Mouse (Mus musculus): Measurements from ENCODE around the gene 5730596B20Rik. TPM values are rescaled to one million over a fixed set of nuclear protein-coding genes. Genes with fewer than 3 reads are reported as not detected.
A peak's percentile ranks its signal among the peaks of the same experiment; 100 is the strongest.

5730596B20Rik gene
- polyA plus RNA-seq, 2 experiments: 0.29 to 0.44 TPM

DNA sequence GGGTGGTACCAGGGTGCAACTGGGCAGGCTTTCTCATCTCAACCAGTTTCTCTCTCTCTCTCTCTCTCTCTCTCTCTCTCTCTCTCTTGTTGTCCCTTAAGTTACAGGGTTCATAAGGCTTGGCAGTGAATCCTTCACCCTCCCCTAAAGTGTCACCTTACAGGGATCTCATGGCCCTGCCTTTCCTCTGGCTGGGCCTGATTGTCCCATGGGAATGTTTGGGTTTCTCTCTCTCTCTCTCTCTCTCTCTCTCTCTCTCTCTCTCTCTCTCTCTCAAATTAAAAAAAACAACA is 30.3 kb downstream of the 5730596B20Rik start:
- ATAC-seq (ENCODE audit: low FRiP score, low read depth): no peak
- Histone ChIP-seq H3K9ac (ENCODE audit: low read depth, low read length, severe bottlenecking) (no peak overlapping the region), H3K4me1 (ENCODE audit: control insufficient read depth, insufficient read depth, low read length) (peaks cover 64% of the 10 kb centered on the region), H3K9me3 (ENCODE audit: control insufficient read depth, low read length) (no peaks in the 10 kb centered on the region), H3K27ac (replicated peaks; ENCODE audit: low read depth, low read length) (no peak overlapping the region), H3K27me3 (ENCODE audit: control insufficient read depth, insufficient read depth, low read length) (peaks cover 31% of the 10 kb centered on the region; the same call in 1 of the 2 replicates), H3K4me3 (replicated peaks; ENCODE audit: low read length) (no peak overlapping the region), H3K36me3 (ENCODE audit: control insufficient read depth, insufficient read depth, low read length) (peaks cover 35% of the 10 kb centered on the region), H3K4me2 (replicated peaks; ENCODE audit: low read depth, low read length, severe bottlenecking) (peak overlapping the region; percentile 75; the same call in 1 of the 2 replicates)
- TF ChIP-seq POLR2A (IDR thresholded peaks at IDR 0.05; ENCODE audit: borderline replicate concordance, extremely low read depth, insufficient read depth, insufficient read length): no peak
- no peak for DNase-seq (ENCODE audit: low spot score)

DNA sequence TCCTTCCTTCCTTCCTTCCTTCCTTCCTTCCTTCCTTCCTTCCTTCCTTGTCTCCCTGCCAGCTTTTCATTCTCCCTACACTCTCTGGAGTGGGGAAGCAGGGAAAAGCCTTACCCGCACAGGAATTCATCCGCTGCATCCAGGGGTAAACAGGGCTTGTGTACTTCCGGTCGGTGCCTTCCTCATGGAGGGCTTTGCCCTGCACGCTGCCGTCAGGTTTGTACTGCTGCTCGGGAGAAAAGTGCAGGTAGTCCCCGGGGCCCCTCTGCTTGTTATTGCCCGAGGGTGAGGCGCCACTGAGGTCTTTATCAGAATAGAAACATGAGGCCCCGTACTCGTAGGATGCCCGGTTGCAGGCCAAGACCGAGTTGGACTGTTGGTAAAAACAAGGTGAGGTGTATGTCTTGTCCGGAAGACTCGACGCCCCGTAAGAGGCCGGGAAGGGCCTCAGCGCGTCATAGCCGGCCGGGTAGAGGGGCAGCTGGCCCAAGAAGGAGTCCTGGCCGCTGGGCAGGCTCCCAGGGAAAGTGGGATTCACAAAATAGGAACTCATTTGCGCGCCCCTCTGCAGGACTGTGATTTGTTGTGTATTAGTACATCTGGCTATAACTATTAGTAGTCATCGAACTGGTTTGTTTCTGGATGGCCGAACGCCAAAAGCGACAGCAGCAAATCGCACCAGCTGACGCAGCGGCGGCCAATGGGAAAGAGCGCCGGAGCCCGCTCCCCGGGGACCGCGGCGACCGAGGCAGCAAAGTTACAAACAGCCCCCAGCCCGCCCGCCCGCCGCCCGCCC is 31.0 kb downstream of the 5730596B20Rik start, which contains the start of gene Hoxa6:
Gene Hoxa6, minus strand, starts transcription at position 651 of the 796 bp plus-strand sequence.
- Histone ChIP-seq H3K4me1 (ENCODE audit: control insufficient read depth, insufficient read depth, low read length) (peaks cover 62% of the 10 kb centered on the region), H3K36me3 (ENCODE audit: control insufficient read depth, insufficient read depth, low read length) (peaks cover 28% of the 10 kb centered on the region), H3K9me3 (ENCODE audit: control insufficient read depth, low read length) (no peaks in the 10 kb centered on the region), H3K4me2 (replicated peaks; ENCODE audit: low read depth, low read length, severe bottlenecking) (peak within 1 kb of the TSS; percentile 75), H3K4me3 (replicated peaks; ENCODE audit: low read length) (peak within 1 kb of the TSS; percentile 39), H3K27ac (replicated peaks; ENCODE audit: low read depth, low read length) (no peak within 1 kb of the TSS), H3K9ac (ENCODE audit: low read depth, low read length, severe bottlenecking) (peak within 1 kb of the TSS; percentile 52), H3K27me3 (ENCODE audit: control insufficient read depth, insufficient read depth, low read length) (peaks cover 26% of the 10 kb centered on the region; the same call in 1 of the 2 replicates)
- ATAC-seq (ENCODE audit: low FRiP score, low read depth) (no peak), DNase-seq (ENCODE audit: low spot score) (peak; percentile 51)
- WGBS: 5% methylated on average over 45 of the region's 47 CpGs
- no peak for TF ChIP-seq POLR2A (IDR thresholded peaks at IDR 0.05; ENCODE audit: borderline replicate concordance, extremely low read depth, insufficient read depth, insufficient read length)

DNA sequence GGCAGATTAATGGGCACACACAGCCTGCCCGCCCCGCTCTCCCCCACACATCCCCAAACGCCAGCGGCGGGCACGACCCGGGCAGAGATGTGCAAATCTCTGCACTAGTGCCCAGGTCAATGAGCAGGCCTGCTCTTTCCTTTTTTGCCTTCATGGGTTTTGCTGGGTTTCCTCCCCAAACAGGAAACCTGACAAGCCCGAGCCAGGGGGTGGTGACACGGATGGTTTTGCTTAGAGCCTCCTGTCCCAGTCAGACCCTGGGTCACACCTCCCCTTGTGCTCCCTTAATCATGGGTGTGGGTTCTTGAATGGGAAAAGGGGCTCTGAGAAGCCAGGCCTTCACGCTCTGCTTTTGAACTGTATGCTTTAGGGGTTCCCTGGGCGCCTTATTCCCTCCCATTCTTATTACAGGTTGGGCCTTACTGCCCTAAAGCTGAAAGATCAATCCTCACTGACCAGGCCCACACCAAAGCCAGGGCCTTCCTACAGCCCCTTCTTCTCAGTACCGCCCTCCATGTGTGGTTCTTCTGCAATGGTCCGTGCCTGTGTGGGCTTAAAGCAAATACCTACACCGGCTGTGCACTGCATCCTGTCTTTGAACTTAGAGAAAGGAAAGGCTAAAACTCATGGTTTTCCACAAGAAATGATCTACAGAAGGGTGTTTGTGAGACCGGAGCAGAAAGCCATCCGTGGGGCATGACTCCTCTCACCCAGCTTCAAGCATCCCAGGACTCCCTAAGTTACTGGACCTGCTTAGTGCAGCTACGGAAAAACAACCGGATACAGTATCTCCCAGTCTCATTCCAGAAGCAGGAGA is 31.8 kb downstream of the 5730596B20Rik start:
- H3K27ac ChIP-seq (replicated peaks; ENCODE audit: low read depth, low read length): no peak overlapping the region
- H3K4me1 ChIP-seq (ENCODE audit: control insufficient read depth, insufficient read depth, low read length): peaks cover 58% of the 10 kb centered on the region
- H3K9me3 ChIP-seq (ENCODE audit: control insufficient read depth, low read length): no peaks in the 10 kb centered on the region
- peak overlapping the region; percentile 75 for H3K4me2 ChIP-seq (replicated peaks; ENCODE audit: low read depth, low read length, severe bottlenecking)
- DNase-seq (ENCODE audit: low spot score): no peak
- TF ChIP-seq POLR2A (IDR thresholded peaks at IDR 0.05; ENCODE audit: borderline replicate concordance, extremely low read depth, insufficient read depth, insufficient read length): no peak
- peak overlapping the region; percentile 52 for H3K9ac ChIP-seq (ENCODE audit: low read depth, low read length, severe bottlenecking)
- peak overlapping the region; percentile 39 for H3K4me3 ChIP-seq (replicated peaks; ENCODE audit: low read length)
- WGBS: 13% methylated on average over 18 of the region's 18 CpGs
- no peak for ATAC-seq (ENCODE audit: low FRiP score, low read depth)
- peaks cover 21% of the 10 kb centered on the region; the same call in 1 of the 2 replicates for H3K36me3 ChIP-seq (ENCODE audit: control insufficient read depth, insufficient read depth, low read length)
- peaks cover 26% of the 10 kb centered on the region; the same call in 1 of the 2 replicates for H3K27me3 ChIP-seq (ENCODE audit: control insufficient read depth, insufficient read depth, low read length)

DNA sequence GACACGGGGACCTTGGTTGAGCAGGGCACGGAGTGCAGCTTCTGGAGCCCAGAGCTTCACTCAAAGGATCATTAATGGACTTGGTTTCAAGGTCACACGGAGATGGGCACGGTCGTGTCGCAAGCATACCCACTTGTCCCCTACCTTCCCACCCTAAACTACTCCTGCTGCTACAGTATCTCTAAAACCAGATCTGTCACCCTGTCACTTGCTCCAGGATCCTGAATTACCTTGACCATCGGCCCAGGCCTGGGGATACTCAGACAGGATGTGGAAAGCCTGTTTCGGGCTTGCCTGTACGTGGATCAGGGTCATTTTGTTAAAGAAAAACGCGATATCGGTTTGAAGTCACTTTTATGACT is 32.4 kb downstream of the 5730596B20Rik start:
- no peak overlapping the region for H3K27ac ChIP-seq (replicated peaks; ENCODE audit: low read depth, low read length)
- peak overlapping the region; percentile 52 for H3K9ac ChIP-seq (ENCODE audit: low read depth, low read length, severe bottlenecking)
- DNase-seq (ENCODE audit: low spot score) (no peak), ATAC-seq (ENCODE audit: low FRiP score, low read depth) (no peak)
- H3K4me3 ChIP-seq (replicated peaks; ENCODE audit: low read length): peak overlapping the region; percentile 39
- no peaks in the 10 kb centered on the region for H3K9me3 ChIP-seq (ENCODE audit: control insufficient read depth, low read length)
- peaks cover 18% of the 10 kb centered on the region; the same call in 1 of the 2 replicates for H3K36me3 ChIP-seq (ENCODE audit: control insufficient read depth, insufficient read depth, low read length)
- TF ChIP-seq POLR2A (IDR thresholded peaks at IDR 0.05; ENCODE audit: borderline replicate concordance, extremely low read depth, insufficient read depth, insufficient read length): no peak
- 24% methylated on average over 12 of the region's 12 CpGs for WGBS
- H3K27me3 ChIP-seq (ENCODE audit: control insufficient read depth, insufficient read depth, low read length): peaks cover 30% of the 10 kb centered on the region
- peaks cover 52% of the 10 kb centered on the region for H3K4me1 ChIP-seq (ENCODE audit: control insufficient read depth, insufficient read depth, low read length)
- peak overlapping the region; percentile 75 for H3K4me2 ChIP-seq (replicated peaks; ENCODE audit: low read depth, low read length, severe bottlenecking)

DNA sequence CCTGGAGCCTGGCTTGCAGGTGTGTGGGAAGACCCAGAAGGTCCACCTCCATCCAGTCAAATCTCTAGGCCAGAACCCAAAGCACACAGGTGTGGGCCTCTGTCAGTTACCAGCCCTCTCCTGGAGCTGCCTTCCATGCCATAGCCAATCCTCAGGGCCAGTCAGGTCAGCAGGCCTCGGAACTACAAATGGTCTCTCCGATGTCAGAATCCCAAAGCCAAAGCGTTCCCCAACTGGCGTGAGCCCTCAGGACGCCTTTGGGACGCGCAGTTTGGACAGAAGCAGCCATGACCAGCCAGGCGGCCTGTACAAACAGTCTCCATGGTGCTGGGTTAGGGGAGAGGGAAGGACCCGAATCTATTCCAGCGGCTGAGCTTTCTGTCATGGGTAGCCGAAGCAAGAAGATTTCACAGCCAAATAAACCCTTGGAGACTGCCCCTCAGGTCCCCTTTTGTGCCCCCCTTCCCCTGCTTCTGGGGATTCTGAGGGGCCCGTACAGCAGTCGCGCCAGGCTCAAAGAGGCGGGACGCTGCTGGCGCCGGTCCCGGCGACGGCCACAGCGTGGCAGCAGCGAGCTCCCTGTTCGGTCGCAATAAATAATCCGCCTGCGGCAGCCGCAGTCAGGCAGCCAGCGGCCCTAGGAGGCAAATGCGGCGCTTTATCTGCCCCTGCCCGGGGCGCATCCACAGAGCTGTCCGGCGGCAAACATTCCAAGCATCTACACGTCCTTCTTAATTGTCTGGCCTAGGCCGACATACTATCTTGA is 34.1 kb downstream of the 5730596B20Rik start:
- Histone ChIP-seq H3K27me3 (ENCODE audit: control insufficient read depth, insufficient read depth, low read length) (peaks cover 38% of the 10 kb centered on the region), H3K4me3 (replicated peaks; ENCODE audit: low read length) (peak overlapping the region; percentile 65), H3K4me1 (ENCODE audit: control insufficient read depth, insufficient read depth, low read length) (peaks cover 50% of the 10 kb centered on the region), H3K36me3 (ENCODE audit: control insufficient read depth, insufficient read depth, low read length) (0 out of 2 replicates have a peak, but pooled peaks cover 2% of the 10 kb centered on the region), H3K9ac (ENCODE audit: low read depth, low read length, severe bottlenecking) (peak overlapping the region; percentile 84), H3K4me2 (replicated peaks; ENCODE audit: low read depth, low read length, severe bottlenecking) (peak overlapping the region; percentile 75), H3K9me3 (ENCODE audit: control insufficient read depth, low read length) (no peaks in the 10 kb centered on the region), H3K27ac (replicated peaks; ENCODE audit: low read depth, low read length) (peak overlapping the region; percentile 91)
- DNase-seq (ENCODE audit: low spot score) (peak; percentile 91), ATAC-seq (ENCODE audit: low FRiP score, low read depth) (peak; percentile 45; the same call in 1 of the 2 replicates)
- peak; percentile 73; the same call in 1 of the 2 replicates for TF ChIP-seq POLR2A (IDR thresholded peaks at IDR 0.05; ENCODE audit: borderline replicate concordance, extremely low read depth, insufficient read depth, insufficient read length)
- WGBS: under 1% methylated on average over 36 of the region's 37 CpGs

All from limb, embryonic 14.5 days (tissue).